8 mouse cellular contexts compared by ENCODE assay signal in the genomic region with DNA sequence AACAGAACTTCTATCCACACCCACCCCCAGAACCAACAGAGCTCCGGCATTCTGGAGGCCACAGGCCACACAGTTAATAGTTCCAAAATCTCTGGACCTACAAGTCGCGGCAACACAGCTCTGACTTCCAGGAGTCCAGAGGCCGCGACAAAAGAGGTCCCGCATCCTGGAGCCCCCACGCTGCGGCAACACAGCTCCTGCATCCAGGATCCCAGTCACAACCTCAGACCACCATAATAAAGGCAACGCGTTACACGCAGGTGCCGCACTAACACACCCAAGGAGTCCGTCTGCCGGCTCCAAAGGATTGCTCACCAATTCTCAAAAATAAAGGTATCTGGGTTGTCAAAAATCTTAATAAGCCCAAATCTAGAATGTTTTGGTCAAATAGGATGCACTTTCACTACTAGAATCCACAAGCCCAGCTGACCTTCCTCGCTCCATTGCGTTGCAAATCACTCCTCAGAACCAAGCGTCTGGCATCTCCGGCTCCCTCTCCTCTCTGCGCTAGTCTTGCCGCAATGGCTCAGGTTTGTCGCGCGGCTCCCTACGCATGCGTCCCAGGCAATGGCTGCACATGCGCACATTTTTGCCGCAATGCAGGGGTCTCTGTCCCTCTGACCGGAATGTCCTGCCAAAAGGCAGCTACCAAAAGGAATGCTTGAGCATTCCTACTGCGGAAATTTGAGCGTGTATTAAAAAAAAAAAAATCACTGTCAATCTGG. TPM values are rescaled to one million over a fixed set of nuclear protein-coding genes. Genes with fewer than 3 reads are reported as not detected.
DNase-seq lines count a peak whose midpoint lies in the region; ATAC-seq lines count a peak whose summit lies in the region.

A gene (minus strand): TSS at position 444 of the 725 bp plus-strand sequence.
A gene (minus strand): TSS at position 459 of the 725 bp plus-strand sequence.

- intact Hi-C loops in left cerebral cortex, postnatal 4 days (cut with DNase I) = no loop called here

- H3K36me3 ChIP-seq in midbrain, embryonic 13.5 days = no peaks in the 10 kb centered on the region

- peak within 1 kb of the TSS; percentile 80 for H3K9ac ChIP-seq in midbrain, embryonic 13.5 days (replicated peaks)

- H3K4me3 ChIP-seq in midbrain, embryonic 13.5 days (replicated peaks) = peak within 1 kb of the TSS; percentile 56

- DNase-seq in layer of hippocampus, adult 11-12 months (ENCODE audit: low spot score) = peak; percentile 79
- DNase-seq in layer of hippocampus, adult 9-10 months (ENCODE audit: low spot score) = no peak
- peak; percentile 45 for DNase-seq in embryo, embryonic 11.5 days (ENCODE audit: low read depth, low spot score)
- DNase-seq in gastrocnemius, postnatal 4 days (ENCODE audit: low spot score in 2 of 2) = peak; percentile 17 to 36
- DNase-seq in kidney, adult 11 months = peak; percentile 70
- DNase-seq in left cerebral cortex, postnatal 4 days = peak; percentile 83
- DNase-seq in spleen, postnatal 4 days (ENCODE audit: low spot score in 2 of 2) = peak; percentile 23 to 65

- peaks cover 17% of the 10 kb centered on the region; the same call in 1 of the 2 replicates for H3K9me3 ChIP-seq in midbrain, embryonic 13.5 days

- 52% methylated on average over 30 of the region's 30 CpGs for WGBS in midbrain, embryonic 13.5 days

- H3K4me1 ChIP-seq in midbrain, embryonic 13.5 days (replicated peaks) = no peaks in the 10 kb centered on the region

- peak; percentile 59 for ATAC-seq in midbrain, embryonic 13.5 days

- peak within 1 kb of the TSS; percentile 90 for H3K27ac ChIP-seq in midbrain, embryonic 13.5 days

- H3K4me2 ChIP-seq in midbrain, embryonic 13.5 days (replicated peaks) = peak within 1 kb of the TSS; percentile 46

- H3K27me3 ChIP-seq in midbrain, embryonic 13.5 days = no peaks in the 10 kb centered on the region

RNA-seq across cellular contexts. Expression of the first gene that starts in this region (rescaled TPM):
- 10 to 100 TPM; 46.0 to 47.7 TPM for total RNA-seq in gastrocnemius, postnatal 4 days (2021)
- 1,000 to 10,000 TPM; 1,067 to 1,192 TPM for total RNA-seq in left cerebral cortex, postnatal 4 days (2021)
- polyA plus RNA-seq in midbrain, embryonic 13.5 days (2015; fragmentation: Nextera tagmentation; extraction: Ambion mirVana) = 440 and 486 TPM in 2 replicates

RNA-seq across cellular contexts. Expression of the second gene that starts in this region (rescaled TPM):
- 1 to 10 TPM; 1.4 to 1.7 TPM for total RNA-seq in gastrocnemius, postnatal 4 days (2021)
- total RNA-seq in left cerebral cortex, postnatal 4 days (2021) = 10 to 100 TPM; 84.3 to 89.7 TPM
- 3.0 and 4.7 TPM in 2 replicates for polyA plus RNA-seq in midbrain, embryonic 13.5 days (2015; fragmentation: Nextera tagmentation; extraction: Ambion mirVana)

Comparison
In these comparisons a context has a peak if more than half of its experiments do, and no peak if none do; other contexts are left out.
1. RNA of the first gene that starts in this region (total RNA-seq): 1,067 to 1,192 TPM in left cerebral cortex, postnatal 4 days; 46.0 to 47.7 TPM in gastrocnemius, postnatal 4 days; every median in the first group is over 10 times any median in the second.
2. RNA of the second gene that starts in this region (total RNA-seq): 84.3 to 89.7 TPM in left cerebral cortex, postnatal 4 days; 1.4 to 1.7 TPM in gastrocnemius, postnatal 4 days; every median in the first group is over 10 times any median in the second.